Mouse (Mus musculus) heart, adult 9 months (tissue): Measurements from ENCODE around the gene Uggt1.

ENCODE experiments used
- DNase-seq, 2 experiments: peaks; one replicate each; pipeline ENCODE4 v3.0.0; 2022; ENCODE audit warnings: low spot score in 2 of 2

The Uggt1 gene

DNA sequence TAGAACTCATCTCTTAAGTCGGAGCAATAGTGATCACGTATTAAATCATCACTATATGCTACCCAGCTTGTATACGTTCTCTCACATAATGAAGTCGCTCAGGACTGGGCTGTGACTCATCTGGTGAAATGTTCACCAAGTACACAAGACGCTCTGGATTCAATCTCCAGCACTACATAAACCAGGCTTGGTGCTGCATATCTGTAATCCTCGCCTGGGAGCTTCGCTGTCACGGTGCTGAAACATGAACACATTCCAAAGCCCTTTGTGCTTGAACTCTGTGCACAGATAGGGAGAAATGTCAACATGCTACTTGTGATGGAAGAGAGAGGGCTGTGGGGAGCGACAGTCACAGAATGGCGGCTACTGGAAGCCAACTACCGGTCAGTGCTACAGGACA lies 52.6 kb downstream of the Uggt1 start:
- no peak for DNase-seq

DNA sequence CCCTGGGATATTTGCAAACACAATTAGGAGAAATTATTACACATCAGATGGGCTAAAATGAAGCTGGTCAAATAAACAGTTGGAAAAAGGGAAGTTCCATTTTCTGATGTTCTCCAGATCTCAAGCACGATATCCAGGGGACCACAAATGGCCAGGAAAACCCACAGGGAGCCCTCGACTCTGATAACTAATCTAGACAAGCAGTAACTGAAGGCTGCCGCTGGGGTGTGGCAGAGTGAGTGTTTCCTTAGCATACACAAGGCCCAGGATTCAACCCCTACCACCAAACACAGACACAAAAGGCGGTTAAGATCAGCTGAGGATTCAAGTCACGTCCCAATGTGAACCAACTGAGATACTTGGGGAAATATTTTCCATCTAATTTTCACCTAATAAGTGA lies 64.5 kb downstream of the Uggt1 start:
- DNase-seq = no peak

DNA sequence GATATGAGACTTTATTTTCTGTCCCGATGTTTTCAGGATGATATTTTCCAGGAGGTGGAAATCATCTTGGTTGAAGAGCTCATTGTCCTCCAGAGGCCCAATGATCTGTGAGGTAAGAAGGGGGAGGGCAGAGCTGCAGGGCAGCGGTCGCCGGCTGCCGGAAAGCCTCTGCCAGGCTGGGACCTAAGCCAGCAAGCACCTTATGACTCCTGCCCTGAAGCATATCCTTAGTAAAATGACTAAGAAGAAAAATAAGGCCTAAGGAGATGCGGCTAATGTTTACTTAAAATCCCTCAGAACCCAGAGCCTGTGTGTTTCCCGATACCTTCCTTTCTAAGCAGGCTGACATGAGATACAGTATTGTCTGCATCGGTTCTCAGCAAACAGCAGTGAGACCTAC lies 71.1 kb downstream of the Uggt1 start:
- DNase-seq = peak in 1 of 2 experiments; percentile 4

DNA sequence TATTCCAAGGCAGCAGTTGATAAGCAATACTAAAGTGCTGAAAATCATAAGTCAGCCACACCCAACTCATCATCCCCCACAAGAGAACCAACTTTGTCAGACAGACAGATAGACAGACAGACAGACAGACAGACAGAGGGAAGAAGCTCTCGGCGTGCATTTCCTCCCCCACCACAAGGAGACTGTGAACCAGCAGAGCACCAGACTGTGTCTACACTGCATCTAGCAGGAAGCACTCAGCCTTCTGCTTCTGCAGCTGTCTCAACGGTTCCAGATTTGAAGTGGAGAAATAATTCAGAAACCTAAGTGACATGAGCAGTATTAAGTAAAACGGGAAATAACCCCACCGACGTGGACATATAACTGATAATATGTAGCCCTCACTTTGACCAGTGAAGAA lies 71.6 kb downstream of the Uggt1 start:
- DNase-seq = no peak

DNA sequence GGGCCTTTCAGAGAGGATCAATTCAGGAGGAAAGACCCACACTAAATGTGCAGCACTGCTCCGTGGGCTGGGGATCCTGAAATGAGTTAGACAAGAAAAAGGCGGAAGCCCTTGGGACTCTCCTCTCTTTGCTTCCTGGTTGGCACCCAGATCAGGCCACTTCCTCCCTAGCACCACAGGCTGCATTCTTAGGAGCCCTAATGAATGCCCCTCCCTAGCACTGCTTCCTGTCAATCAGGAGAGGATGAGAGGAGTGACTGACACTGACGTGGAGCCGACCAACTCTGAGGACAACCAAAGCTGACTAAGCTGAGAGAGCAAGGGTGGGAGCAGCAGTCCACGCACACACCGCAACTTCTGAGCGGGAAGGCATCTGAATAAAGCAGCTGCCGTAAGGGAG lies 81.8 kb downstream of the Uggt1 start:
- peak; percentile 35 to 63 for DNase-seq

DNA sequence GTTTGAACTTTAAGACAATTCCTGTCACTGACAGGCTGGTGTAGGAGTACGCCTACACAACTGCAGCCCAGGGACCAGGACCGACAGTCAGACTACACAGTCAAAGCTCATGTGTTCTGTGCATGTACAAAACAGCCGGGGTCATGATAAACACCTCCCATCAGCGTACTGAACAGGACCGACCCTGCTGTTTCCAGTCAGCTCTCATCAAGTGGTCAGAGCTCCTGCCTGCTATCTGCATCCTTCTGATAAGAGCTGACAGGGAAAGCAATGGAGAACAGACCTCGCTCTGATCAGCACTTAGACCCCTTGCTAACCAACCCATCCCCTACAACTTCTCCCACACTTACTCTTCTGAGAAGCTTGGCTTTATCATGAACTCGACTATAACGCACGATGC lies 83.3 kb downstream of the Uggt1 start:
- no peak for DNase-seq

DNA sequence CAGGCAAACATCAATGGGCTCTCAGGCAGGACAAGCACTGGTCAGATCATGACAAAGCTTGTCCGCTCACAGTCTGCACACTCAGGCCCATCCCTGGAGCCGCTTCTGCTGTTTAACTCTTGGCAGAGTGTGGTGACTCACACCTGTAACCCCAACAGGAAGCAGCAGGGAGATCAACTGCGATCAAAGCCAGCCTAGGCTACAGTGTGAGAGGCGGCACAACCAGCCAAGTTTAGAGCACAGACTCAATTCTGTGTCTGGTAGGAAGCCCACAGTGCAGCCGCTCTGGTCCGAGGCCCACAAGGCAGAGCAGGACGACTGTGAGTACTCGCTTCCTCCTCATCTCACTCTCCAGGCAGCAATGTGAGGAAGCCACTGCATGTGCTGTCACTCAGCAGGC lies 84.3 kb downstream of the Uggt1 start:
- no peak for DNase-seq

DNA sequence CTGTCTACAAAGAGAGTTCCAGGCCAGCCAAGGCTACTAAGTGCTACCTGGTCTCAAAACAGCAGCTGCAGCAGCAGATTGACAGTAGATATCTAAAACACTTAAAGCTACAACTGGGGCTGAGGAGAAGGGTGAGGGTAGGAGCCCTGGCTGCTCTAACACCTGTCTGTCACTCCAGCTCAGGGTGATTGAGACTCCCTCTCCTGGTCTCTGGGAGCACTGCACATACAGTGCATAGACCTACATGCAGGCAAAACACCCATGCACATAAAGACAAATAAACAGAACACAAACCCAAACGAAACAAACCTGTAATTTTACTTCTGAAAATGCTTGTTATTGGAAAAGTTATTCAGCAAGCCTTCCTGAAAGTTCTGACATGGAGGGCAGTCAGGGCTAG lies 95.1 kb downstream of the Uggt1 start:
- DNase-seq = no peak

DNA sequence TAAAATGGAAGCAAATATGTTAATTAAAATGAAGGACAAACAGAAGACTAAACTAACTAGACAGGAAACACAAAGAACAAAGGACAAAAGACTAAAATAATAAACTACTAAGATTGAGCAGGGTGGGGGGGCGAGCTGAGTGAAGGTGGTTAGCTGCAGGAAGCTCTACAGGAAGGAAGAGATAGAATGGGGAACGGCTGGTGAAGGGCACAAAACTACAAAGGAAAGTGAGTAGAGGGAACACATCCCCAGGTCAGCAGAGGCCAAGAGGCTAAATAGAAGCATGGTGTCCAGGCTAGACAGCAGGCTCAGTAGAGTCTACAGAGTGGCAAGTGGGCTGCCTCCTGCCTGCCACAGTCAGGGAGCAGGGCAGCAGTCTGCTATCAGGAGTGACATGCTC lies 95.7 kb downstream of the Uggt1 start:
- DNase-seq = no peak

DNA sequence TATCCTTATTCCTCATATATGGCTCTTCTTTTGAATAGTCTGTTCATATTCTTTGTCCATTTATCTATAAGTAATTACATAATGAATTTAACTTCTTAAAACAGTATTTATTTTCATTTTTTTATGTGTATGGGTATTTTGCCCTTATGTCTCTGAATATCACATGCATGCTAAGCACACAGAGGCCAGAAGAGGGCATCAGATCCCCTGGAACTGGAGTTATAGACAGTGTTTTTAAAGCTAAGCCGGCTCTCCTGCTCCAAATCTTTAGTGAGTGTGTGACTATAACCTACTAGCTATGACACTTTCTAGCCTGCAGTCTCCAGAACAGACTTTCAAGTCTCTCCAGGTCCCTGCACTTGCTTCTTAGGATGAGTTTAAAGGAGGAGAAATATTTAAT lies 99.5 kb downstream of the Uggt1 start:
- peak in 1 of 2 experiments; percentile 15 for DNase-seq

DNA sequence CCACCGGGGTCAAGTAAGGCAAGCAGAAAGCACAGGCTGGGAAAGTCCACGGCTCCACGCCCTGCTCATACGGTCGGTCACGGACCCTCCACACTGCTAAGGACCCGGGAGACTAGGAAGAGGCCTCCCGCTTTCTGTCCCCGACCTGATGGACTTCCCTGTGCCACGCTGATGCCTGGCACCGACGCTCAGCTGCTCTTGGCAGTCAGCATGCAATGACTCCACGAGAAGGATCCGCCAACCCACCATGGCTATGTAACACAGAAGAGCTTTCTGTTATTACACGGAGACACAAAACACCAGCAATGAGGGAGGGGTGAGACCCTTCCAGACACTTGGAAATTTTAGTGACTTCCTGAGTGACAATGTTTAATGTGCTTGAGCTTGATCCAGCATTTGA lies 104.2 kb downstream of the Uggt1 start:
- DNase-seq = no peak

DNA sequence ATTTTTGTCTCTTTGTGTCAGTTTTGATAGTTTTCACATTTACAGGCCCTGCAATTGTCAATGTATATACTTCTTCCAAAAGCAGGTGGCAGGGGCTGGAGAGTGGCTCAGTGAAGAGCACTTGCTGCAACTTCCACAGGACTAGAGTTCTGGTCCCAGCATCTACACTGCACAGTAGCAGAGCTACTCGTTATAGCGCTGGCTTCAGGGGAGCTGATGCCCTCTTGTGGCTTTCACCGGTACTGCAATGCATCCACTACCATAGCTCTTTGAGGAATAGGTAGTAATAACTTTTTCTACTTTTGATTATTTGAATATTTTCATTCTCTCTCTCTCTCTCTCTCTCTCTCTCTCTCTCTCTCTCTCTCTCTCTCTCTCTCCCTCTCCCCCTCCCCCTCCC lies 109.9 kb downstream of the Uggt1 start:
- peak; percentile 35 to 64 for DNase-seq

DNA sequence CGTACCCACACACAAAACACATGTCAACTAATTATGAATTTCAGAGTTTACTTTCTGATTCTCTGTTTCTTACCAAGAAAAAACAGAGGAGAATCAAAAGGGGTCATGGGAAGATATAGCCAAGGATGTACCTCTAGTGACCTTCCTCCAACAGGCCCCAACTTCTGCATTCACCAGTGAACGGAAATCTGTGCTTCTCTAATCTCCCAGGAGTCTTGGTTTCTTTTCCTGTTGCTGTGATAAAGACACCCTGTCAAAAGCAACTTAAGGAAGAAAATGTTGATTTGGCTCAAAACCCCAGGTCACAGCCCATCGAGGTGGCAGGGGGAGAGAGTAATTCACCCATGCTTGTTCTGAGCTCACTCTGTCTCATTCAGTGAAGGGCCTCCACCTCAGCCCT lies 110.9 kb downstream of the Uggt1 start:
- DNase-seq = peak in 1 of 2 experiments; percentile 45

DNA sequence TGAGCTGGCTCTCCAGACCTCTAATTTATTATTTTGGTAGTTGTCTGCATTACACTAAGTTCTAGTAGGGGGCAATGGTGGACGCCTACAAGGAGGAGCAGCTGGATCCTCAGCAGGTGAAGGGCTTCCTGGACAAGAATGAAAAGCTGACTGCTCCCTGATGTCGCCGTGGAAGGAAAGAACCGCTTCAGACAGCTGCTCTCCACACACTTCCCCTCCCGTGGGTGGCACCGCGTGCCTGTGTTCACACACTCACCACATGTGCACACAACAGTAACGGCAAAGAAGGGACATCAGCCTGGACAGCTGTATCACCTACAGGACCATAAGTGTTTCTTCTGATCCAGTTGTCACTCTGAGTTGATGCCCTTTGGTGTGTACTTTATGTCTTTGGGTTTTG lies 111.5 kb downstream of the Uggt1 start:
- no peak for DNase-seq

DNA sequence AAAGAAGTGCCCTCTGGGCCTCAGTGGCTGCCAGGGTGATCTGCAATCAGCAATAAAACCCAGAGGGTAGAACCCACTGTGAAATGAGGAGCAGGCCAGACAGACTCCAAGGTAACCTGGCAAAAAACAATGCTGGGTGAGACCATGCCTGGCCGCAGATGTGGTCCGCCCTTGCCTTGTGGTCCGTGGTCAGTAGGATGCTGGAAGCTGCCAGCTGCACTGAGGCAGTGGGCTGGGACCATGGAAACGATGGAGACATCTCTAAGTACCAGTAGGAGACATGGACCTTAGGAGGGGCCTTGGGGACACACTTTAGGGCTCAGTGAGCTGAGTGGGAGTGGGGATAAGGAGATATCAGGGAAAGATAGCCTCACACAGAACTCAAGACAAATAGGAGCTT lies 112.3 kb downstream of the Uggt1 start:
- no peak for DNase-seq

DNA sequence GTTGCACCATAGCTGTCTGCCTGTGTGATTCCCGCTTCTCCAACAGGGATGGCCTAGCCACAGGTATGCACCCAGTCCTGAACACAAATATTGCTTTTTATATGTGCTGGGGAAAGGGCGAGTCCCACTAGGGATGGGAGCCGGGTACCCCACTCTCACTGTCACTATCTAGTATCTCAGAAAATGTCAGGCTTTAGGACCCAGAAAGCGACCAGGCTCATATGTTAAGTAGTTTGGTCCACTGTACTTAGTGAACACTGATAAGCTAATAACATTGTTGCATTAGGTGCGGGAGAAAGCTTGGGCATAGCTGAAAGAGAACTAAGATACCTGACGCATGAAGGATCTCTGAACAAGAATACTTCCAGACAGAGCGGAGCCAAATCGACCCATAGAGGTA lies 112.8 kb downstream of the Uggt1 start:
- no peak for DNase-seq

DNA sequence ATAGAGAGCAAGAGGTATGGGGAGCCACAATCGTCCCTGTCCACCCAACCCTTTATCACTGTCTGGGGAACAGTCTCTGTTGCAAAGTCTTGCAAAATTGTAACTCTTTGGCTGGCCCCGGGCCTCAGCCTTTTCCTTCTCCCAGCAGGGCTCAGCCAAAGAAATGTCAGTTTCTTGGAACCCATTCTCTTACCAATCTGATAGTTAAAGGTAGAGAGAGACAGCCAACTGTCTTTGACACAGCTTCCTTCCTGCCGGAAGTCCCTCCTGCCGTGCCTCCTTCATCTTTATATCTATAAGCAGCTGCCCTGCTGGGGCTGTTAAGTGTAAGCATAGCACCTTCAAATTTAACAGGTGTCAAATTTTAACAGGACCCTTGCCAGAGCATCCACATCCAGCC lies 113.4 kb downstream of the Uggt1 start:
- DNase-seq = no peak

DNA sequence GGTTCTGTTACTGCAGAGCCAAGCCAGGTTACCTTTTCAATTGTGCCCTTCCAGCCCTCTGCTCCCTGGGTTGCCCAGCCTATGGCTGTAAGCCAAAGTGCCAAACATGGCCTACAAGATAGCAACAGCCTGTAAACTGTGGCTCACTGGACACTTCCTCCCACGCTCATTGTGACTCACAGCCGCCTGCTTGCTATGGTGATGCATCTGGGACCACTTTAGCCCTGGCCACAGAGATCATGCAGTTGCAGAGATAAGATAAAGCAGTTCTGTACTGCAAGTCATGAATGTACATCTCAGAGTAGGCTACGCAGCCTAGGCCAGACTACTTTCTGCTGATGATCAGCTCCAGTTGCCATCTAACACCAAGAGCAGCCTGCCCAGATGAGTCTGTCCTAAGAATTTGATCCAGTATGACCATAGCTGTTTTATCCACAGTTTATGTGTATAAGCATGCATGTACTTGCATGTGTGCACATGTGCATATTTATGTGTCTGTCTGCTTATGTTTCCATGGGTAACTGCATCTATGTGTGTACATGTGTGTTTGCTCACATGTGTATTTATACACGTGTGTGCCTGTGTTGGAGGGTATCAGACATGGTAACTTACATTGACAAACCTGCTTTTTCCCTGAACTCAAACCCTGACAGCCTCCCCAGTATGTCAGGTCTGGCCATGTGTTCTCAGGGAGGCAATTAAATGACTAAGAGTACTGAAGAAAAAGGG lies 114.0 kb downstream of the Uggt1 start:
- no peak for DNase-seq

DNA sequence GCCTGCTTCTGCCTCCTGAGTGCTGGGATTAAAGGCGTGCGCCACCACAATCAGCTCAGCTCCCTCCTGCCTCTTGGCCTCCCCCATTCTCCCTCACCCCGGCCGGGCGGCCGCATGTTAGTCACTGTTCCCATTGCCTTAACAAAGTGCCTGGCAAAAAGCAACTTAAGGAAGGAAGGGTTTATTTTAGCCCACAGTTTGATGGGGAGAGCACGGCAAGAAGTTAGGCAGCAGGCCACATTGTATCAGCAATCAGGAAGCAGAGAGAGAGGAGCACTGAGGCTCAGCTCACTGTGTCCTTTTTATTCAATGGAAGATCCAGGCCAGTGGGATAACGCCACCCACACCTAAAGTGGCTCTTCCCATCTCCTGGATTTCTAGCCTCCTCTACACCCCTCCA lies 114.6 kb downstream of the Uggt1 start:
- no peak for DNase-seq

DNA sequence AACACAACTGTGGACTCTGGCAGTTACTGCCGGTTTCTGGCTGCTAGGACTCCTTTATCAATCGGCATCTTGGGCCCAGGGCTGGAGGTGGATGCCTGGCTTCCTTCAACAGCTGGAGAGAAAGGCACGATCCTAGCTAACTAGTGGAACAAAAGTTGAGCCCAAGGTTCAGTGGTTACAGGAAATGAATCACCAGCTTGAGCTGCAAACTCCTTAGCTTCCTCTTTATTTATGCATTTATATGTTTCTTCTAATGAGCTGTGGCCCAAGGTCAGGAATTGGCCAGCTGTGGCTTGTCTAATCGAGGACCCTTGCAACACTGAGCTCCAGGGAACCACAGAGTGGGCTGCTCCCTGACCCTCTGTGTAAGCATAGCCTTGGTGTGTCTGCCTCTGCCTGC lies 115.4 kb downstream of the Uggt1 start:
- peak; percentile 32 to 36 for DNase-seq

DNA sequence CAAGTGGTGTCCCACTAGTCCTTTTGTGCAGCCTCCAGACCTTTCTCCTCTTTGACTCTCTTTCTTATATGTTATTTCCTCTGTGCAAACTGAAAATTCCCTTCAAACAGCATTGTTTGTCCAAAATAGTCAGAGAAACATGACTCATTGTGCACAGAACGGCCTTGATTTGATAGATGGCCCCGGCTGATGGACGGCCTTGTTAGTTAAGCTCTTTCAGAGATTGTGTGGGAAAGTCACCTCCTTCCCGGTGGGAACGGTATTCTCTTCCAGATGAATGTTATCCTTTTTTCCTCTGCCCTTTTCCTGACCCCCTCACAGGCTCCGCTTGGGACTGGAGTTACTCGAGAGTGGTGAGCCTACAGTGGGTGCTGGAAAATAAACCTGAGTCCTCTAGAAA lies 119.4 kb downstream of the Uggt1 start:
- DNase-seq = no peak

DNA sequence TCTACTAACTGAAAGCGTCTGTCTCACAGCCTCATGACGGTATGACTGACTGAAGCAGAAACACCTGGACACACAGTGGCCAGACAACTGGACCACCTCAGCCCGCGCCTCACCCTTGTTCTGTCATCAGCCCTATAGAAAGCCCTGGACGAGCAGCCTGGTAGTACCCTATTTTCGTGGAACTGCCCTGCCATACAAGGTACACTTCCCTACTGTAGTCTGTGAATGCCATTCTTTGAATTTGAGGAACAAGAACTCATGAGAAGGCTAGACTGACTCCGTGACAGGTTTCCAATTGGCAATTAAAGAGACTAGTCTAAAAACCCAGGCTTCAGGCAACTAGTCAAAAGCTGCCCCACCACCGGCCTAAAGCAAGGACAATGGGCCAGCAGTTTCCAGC lies 123.3 kb downstream of the Uggt1 start:
- DNase-seq = no peak

DNA sequence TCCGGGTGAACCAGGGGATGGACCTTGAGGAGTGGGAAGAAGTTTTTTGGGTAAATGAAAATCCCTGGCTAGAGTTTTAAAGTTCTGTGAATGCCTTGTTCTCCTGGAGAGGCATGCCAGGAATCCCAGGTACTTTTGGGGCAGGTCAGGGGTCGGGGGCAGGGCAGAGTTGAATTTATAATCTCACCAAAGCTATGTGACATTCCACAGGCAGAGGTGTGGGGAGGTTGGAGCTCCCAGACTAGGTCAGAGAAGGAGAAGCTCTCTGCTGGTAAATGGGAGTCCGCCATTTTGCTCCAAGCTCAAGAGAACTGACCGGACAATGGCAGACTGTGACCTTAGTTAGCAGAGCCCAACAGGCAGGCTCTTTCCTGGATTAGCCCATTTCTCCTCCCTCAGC lies 125.1 kb downstream of the Uggt1 start:
- no peak for DNase-seq

DNA sequence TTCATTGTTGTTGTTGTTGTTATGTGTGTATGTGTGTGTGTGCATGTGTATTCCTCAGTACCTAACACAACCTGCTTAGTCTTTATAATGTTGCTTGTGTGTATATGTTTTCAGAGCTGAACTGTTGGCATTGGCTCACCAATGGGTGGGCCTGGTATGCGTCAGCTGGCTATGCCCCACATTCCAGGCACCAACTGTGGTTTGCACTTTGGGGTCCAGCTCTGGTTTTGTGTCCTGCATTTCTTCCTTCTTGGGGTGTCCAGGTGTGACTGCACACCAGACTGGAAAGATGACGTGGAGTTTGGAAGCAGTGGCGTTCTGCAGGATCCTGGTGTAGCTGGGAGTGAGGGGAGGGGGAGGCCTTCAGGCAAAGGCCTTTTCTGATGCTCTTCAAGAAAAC lies 125.6 kb downstream of the Uggt1 start:
- DNase-seq = no peak
